Mouse (Mus musculus) G1E (cell line): ENCODE data around the gene Zmat5.

ENCODE experiments used
- CTCF ChIP-seq: IDR thresholded peaks from 2 replicates; pipeline ENCODE4 v1.5.1; 2012; ENCODE audit warnings: low read depth, low read length, inconsistent platforms, mixed read lengths
- GATA1 ChIP-seq: IDR thresholded peaks from 2 replicates; pipeline ENCODE4 v1.6.1; 2012; ENCODE audit warnings: borderline replicate concordance, low read length, inconsistent platforms, mixed read lengths
- GATA2 ChIP-seq: IDR thresholded peaks from 2 replicates; pipeline ENCODE4 v1.6.1; 2012; ENCODE audit warnings: low read depth, low read length, inconsistent platforms, borderline replicate concordance
- POLR2AphosphoS5 ChIP-seq: IDR thresholded peaks from 2 replicates; pipeline ENCODE4 v1.6.1; 2012; ENCODE audit warnings: low read depth, low read length, inconsistent platforms; ENCODE audit not compliant: insufficient replicate concordance
- TAL1 ChIP-seq: conservative IDR thresholded peaks from 2 replicates; pipeline ENCODE4 v1.6.1; 2012; ENCODE audit warnings: low read depth, low read length, inconsistent platforms, mixed read lengths

GRCm38 (mm10) chr11:4730913-4731312, 26.4 kb downstream of the Zmat5 start:
- no peak for TF ChIP-seq CTCF
- TF ChIP-seq GATA2: no peak
- TF ChIP-seq GATA1: no peak
- TF ChIP-seq POLR2AphosphoS5: no peak
- no peak for TF ChIP-seq TAL1
